Mouse (Mus musculus) erythroblast, adult 5-6 weeks (primary cell): ENCODE results near the gene Sh3d19. TPM values are rescaled to one million over a fixed set of nuclear protein-coding genes. Genes with fewer than 3 reads are reported as not detected.

Experiments
- ATAC-seq: replicated peaks from 2 replicates; pipeline ENCODE4 v1.8.0; 2016; ENCODE audit warnings: moderate number of reproducible peaks, mild to moderate bottlenecking, moderate TSS enrichment, inconsistent platforms; ENCODE audit not compliant: poor library complexity, low FRiP score, severe bottlenecking
- total RNA-seq, 2 experiments: library from RNA; stranded (forward) in 1 of 2; stranded (reverse) in 1 of 2; fragments of 150-400 nt in 1 of 2; fragments of 200-764, 138-1000 nt in 1 of 2; gene quantifications; 2 replicates each; pipeline versions ENCODE4 v1.2.3 to v1.2.4; 2015 to 2017; ENCODE audit warnings: low replicate concordance in 2 of 2

The Sh3d19 gene
- total RNA-seq, 2 experiments from 2014 or later, result 1.7 to 8.9 TPM

DNA sequence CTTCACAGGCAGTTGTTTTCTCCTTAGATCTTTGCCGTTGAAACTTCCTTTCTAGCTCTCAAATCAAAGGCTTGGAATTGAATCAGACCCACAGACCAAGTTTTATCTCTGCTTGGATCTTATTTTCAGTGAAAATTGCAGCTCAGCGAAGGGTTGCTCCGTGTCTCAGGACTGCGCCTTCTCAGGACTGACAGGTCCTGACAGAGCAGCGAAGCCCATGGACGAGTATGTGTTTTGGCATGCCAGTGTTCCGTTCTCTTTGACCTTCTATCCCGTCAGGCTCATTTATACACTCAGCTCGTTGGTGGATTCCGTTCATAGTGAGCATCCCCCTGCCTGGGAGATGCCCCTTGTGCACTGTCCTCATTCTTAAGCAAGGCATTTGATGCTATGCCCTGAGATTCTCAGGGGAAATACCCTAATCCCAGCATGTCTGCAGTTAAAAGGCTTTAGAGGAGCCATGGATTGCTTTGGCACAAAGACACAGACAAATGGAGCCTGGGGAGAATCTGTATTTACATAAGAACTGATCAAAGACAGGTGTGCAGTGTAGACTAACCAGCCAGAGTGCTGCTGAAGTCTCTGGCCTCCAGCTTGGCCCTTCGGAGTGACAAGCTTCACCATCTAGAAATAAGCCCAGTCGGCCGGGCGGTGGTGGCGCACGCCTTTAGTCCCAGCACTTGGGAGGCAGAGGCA lies 148.5 kb downstream of the Sh3d19 start:
- ATAC-seq, result no peak

DNA sequence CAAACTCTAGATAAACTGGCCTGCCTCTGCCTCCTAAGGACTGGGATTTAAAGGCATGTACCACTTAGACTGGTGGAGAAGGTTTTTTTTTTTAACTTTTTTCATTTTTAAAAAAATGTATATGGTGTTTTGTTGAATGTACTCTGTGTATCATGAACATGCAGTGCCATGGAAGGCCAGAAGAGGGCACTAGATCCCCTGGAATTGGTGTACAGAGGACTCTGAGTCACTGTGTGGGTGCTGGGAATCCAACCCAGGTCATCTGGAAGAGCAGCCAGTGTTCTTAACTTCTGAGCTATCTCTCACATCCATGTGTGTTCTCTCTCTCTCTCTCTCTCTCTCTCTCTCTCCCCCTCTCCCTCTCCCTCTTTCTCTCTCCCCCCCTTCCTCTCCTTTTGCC lies 151.2 kb downstream of the Sh3d19 start:
- ATAC-seq, result no peak

DNA sequence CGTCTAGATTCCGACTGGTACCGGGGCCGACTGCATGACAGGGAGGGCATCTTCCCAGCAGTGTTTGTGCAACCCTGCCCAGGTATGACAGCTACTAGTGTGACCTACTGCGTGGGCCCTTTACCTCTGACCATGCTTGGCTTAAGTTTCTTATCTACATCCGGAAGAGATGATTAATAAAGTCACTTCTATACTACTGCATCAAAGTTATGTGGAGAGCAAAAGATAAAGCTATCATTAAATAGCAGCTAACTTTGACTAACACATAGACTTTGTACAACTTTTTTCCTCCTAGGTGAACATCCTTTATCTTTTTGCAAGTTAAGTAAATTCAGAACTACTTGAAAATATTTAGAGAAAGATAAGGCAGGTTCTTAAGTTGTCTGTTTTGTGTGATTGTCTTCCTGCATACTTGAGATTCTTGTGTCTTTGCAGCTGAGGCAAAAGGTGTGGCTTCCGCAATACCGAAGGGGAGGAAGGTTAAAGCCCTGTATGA lies 152.4 kb downstream of the Sh3d19 start:
- ATAC-seq, result no peak

DNA sequence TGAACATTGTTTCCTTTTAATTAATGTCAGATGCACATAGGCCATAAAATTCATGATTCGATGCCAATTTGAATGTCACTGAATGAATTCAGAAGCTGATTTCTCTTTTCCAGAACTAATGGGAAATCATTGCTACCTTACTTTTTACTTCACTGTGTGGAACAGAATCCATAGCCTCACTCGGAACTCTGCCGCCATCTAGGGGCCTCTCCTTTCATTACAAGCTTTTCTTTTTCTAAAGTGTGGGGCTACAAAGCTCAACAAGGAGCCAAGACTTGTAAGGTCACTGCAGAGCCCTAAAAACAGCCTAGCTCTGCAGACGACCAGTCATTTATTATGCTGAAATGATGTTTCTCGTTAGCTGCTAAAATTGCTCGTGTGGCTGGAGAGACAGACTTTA lies 158.8 kb downstream of the Sh3d19 start:
- peak; percentile 90 for ATAC-seq

DNA sequence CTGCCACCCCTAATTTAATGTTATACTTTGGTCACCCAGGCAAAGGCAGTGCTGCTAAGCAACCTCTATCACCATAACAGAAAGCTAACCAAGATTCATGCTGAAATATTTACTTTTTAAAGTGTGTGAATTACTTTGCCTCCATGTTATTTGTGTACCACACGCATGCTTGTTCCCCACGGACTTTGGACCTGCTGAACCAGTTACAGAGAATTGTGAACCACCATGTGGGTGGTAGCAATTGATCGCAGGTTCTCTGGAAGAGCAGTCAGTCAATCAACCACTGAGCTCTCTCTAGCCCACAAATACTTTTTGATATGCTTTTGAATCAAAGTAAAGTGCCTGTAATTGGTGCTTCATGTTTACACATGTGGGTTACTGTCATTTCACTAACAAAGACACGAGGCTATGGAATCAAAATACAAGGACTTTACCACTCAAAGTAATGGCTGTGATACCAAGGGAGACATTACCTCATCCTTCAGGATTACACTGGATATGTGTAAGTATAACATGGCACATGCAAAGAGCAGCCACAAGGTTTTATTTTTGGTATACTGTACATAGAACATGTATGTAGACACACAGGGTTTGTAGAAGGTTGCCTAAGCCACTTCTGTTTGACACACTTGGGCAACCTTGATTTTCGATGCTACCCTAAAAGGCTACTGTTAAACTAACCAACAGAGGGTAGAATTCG lies 164.2 kb downstream of the Sh3d19 start:
- no peak for ATAC-seq

DNA sequence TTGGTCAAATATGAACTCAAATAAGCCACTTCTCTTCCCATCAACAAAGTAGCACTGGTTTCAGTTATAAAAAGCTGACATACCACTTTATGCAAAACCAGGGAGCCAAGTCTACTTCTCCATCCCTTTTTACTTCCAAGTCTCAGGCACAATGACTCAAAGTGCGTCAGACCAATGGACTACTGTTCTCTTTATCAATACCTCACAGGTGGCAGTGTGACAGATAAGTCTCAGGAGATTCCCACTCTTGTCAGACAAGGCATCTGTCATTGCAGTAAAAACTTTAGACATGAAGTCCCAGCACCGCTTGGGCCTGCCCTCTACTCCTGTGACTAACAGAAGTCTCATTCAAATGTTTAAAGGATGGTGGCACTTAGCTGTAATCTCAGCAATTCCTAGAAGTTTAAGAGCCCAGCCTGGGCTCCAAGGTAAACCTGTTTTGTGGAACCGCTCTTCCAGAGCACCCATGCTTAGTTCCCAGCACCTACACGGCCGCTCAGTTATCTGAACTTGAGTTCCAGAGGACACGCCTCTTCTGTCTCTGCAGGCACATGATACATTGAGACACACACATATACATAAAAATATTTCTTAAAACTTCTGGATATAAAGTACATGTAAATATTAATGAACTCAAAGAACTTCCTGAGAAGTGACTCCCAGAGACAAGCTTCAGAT lies 165.1 kb downstream of the Sh3d19 start:
- 0 out of 2 replicates have a peak, but pooled peaks have one; percentile 34 for ATAC-seq

GRCm38 (mm10) chr3:86136936-86137574 lies 166.1 kb downstream of the Sh3d19 start:
- no peak for ATAC-seq

DNA sequence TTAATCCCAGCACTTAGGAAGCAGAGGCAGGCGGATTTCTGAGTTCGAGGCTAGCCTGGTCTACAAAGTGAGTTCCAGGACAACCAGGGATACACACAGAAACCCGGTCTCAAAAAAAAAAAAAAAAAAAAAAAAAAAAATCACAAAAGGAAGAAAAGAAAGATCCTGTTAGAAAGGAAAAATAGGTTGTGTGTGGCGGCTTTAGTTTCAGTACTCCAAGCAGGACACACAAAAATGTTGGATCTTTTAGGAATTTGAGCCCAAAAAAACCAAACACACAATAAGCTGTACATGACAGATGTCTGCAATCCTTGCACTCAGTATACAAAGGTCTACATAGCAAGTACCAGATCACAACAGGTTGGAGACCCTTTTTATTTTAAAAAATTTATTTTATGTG lies 168.8 kb downstream of the Sh3d19 start:
- no peak for ATAC-seq

DNA sequence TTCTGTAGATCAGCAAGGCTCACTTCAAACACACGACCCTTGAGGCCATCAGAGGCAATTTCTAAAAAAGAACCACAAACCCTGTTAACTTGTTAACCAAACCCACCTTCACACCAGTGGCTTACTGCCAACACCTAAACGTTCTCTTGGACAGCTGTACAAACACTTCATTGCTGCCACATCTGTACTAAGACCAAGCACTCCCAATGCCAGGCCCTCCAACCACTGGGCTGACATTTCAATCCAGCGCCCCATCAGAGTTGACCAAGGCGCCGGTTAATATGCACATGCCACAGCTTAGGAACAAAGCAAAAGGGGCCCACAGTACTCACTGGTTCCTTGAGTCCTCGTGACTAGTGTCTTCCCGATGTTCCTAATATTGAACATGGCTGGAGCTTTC lies 170.5 kb downstream of the Sh3d19 start:
- ATAC-seq, result no peak

- ATAC-seq, result peak; percentile 3; the same call in 1 of the 2 replicates
Observed at GRCm38 (mm10) chr3:86141886-86142262, 171.0 kb downstream of the Sh3d19 start.

GRCm38 (mm10) chr3:86142263-86142933 lies 171.5 kb downstream of the Sh3d19 start, which contains the start of gene Rps3a1:
Rps3a1 (minus strand) TSS chr3:86142702.
- ATAC-seq, result peak; percentile 97

- ATAC-seq, result peak; percentile 18
Observed at GRCm38 (mm10) chr3:86142934-86143317, 172.0 kb downstream of the Sh3d19 start.

GRCm38 (mm10) chr3:86143343-86143742 lies 172.4 kb downstream of the Sh3d19 start:
- 0 out of 2 replicates have a peak, but pooled peaks have one; percentile 2 for ATAC-seq

DNA sequence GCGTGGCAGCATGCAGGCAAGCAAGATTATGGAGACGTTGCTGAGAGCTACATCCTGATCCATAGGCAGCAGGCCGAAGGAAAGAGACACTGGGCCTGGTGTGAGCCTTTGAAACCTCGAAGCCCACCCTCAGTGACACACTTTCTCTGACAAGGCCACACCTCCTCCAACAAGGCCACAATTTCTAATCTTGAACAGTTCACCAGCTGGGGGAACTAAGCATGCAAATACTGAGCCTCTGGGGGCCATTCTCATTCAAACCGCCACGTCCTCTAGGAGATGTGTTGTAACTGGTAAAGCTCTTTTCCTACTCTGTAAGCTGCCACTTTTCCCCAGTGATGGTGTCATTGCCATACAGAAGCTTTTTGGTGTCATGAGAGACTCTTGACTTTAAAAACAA lies 178.2 kb downstream of the Sh3d19 start:
- no peak for ATAC-seq

GRCm38 (mm10) chr3:86149521-86149920 lies 178.6 kb downstream of the Sh3d19 start:
- ATAC-seq, result no peak

GRCm38 (mm10) chr3:86168841-86169425 lies 198.0 kb downstream of the Sh3d19 start:
- ATAC-seq, result no peak

GRCm38 (mm10) chr3:86179714-86180113 lies 208.8 kb downstream of the Sh3d19 start:
- ATAC-seq, result no peak
